8 mouse cellular contexts compared by ENCODE assay signal in genomic region chr5:102074086-102074485, GRCm38 (mm10). TPM values are rescaled to one million over a fixed set of nuclear protein-coding genes. Genes with fewer than 3 reads are reported as not detected.
DNase-seq lines count a peak whose midpoint lies in the region; ATAC-seq and TF ChIP-seq lines count a peak whose summit lies in the region.

No protein-coding gene starts in this region.

- no peaks in the 10 kb centered on the region for H3K9me3 ChIP-seq in forebrain, postnatal 0 days (ENCODE audit: low read length)
- H3K9me3 ChIP-seq in forebrain, embryonic 12.5 days: no peaks in the 10 kb centered on the region
- no peaks in the 10 kb centered on the region for H3K9me3 ChIP-seq in hindbrain, postnatal 0 days (ENCODE audit: low read length)
- H3K9me3 ChIP-seq in liver, embryonic 14.5 days (ENCODE audit: control insufficient read depth, low read length): no peaks in the 10 kb centered on the region

- WGBS in forebrain, postnatal 0 days: 0% methylated on average over 1 of the region's 1 CpGs
- WGBS in forebrain, embryonic 12.5 days: 5% methylated on average over 1 of the region's 1 CpGs
- 3% methylated on average over 1 of the region's 1 CpGs for WGBS in cerebellum, adult 2 months
- 0% methylated on average over 1 of the region's 1 CpGs for WGBS in hindbrain, postnatal 0 days
- 0% methylated on average over 1 of the region's 1 CpGs for WGBS in liver, embryonic 14.5 days (ENCODE audit: insufficient replicate concordance)

- H3K4me3 ChIP-seq in forebrain, postnatal 0 days (ENCODE audit: low read depth, low read length): no peak overlapping the region
- H3K4me3 ChIP-seq in forebrain, embryonic 12.5 days (replicated peaks): no peak overlapping the region
- H3K4me3 ChIP-seq in cerebellum, adult 2 months (replicated peaks; ENCODE audit: insufficient read depth, low read depth, low read length): no peak overlapping the region
- H3K4me3 ChIP-seq in hindbrain, postnatal 0 days (ENCODE audit: low read length): no peak overlapping the region
- no peak overlapping the region for H3K4me3 ChIP-seq in liver, embryonic 14.5 days (ENCODE audit: insufficient read depth in 1 of 2, low read depth in 2 of 2, low read length in 2 of 2)

- TF ChIP-seq POLR2A in cerebellum, adult 2 months (IDR thresholded peaks at IDR 0.05; ENCODE audit: borderline replicate concordance, insufficient read depth, low read length): no peak

- TF ChIP-seq EP300 in liver, embryonic 14.5 days (IDR thresholded peaks at IDR 0.05; ENCODE audit: low read depth): no peak

- ATAC-seq in forebrain, postnatal 0 days: no peak
- ATAC-seq in forebrain, embryonic 12.5 days (ENCODE audit: low FRiP score): no peak
- ATAC-seq in hindbrain, postnatal 0 days: no peak
- no peak for ATAC-seq in liver, embryonic 14.5 days (ENCODE audit: insufficient read depth)

- no peaks in the 10 kb centered on the region for H3K36me3 ChIP-seq in forebrain, postnatal 0 days (ENCODE audit: insufficient read depth)
- no peaks in the 10 kb centered on the region for H3K36me3 ChIP-seq in forebrain, embryonic 12.5 days (replicated peaks)
- H3K36me3 ChIP-seq in hindbrain, postnatal 0 days (ENCODE audit: insufficient read depth, low read length): no peaks in the 10 kb centered on the region
- no peaks in the 10 kb centered on the region for H3K36me3 ChIP-seq in liver, embryonic 14.5 days (replicated peaks; ENCODE audit: control insufficient read depth, insufficient read depth, low read depth)

- H3K27me3 ChIP-seq in forebrain, postnatal 0 days (ENCODE audit: insufficient read depth, low read length): no peaks in the 10 kb centered on the region
- no peaks in the 10 kb centered on the region for H3K27me3 ChIP-seq in forebrain, embryonic 12.5 days
- H3K27me3 ChIP-seq in cerebellum, adult 2 months (ENCODE audit: control insufficient read depth, insufficient read depth, low read length): no peaks in the 10 kb centered on the region
- H3K27me3 ChIP-seq in hindbrain, postnatal 0 days (ENCODE audit: insufficient read depth, low read length): no peaks in the 10 kb centered on the region
- no peaks in the 10 kb centered on the region; the same call in 1 of the 2 replicates for H3K27me3 ChIP-seq in liver, embryonic 14.5 days (ENCODE audit: control insufficient read depth, insufficient read depth, low read length)

- peak; percentile 89 for DNase-seq in forebrain, postnatal 0 days
- peak; percentile 18 to 68 for DNase-seq in spleen, postnatal 10 days (ENCODE audit: low spot score in 2 of 2)
- DNase-seq in spleen, adult 12 weeks (ENCODE audit: low spot score): no peak
- peak; percentile 77 to 79 for DNase-seq in cerebellum, adult 2 months
- peak; percentile 93 for DNase-seq in hindbrain, postnatal 0 days (ENCODE audit: low spot score)
- peak; percentile 44 to 55 (median 47) for DNase-seq in liver, embryonic 14.5 days (ENCODE audit: low read depth in 3 of 3, low spot score in 3 of 3)
- peak; percentile 37 for DNase-seq in thymus, postnatal 14 days

- H3K4me1 ChIP-seq in forebrain, postnatal 0 days (ENCODE audit: insufficient read depth): no peaks in the 10 kb centered on the region; the same call in 1 of the 2 replicates
- peaks cover 18% of the 10 kb centered on the region for H3K4me1 ChIP-seq in forebrain, embryonic 12.5 days
- H3K4me1 ChIP-seq in cerebellum, adult 2 months (ENCODE audit: control insufficient read depth, insufficient read depth, low read length): no peaks in the 10 kb centered on the region; the same call in 1 of the 2 replicates
- no peaks in the 10 kb centered on the region for H3K4me1 ChIP-seq in hindbrain, postnatal 0 days (ENCODE audit: insufficient read depth, low read length)
- H3K4me1 ChIP-seq in liver, embryonic 14.5 days (replicated peaks; ENCODE audit: control insufficient read depth in 2 of 2, insufficient read depth in 2 of 2, low read length in 1 of 2): peaks cover 0 to 5% of the 10 kb centered on the region in 2 experiments; a peak in 2 of 4 replicates

- no peak overlapping the region for H3K9ac ChIP-seq in forebrain, postnatal 0 days
- no peak overlapping the region for H3K9ac ChIP-seq in forebrain, embryonic 12.5 days
- no peak overlapping the region for H3K9ac ChIP-seq in hindbrain, postnatal 0 days (replicated peaks; ENCODE audit: low read length)
- H3K9ac ChIP-seq in liver, embryonic 14.5 days (replicated peaks): no peak overlapping the region

- no peak overlapping the region for H3K4me2 ChIP-seq in forebrain, postnatal 0 days (ENCODE audit: low read depth)
- no peak overlapping the region for H3K4me2 ChIP-seq in forebrain, embryonic 12.5 days
- H3K4me2 ChIP-seq in hindbrain, postnatal 0 days (ENCODE audit: low read depth, low read length): no peak overlapping the region
- no peak overlapping the region for H3K4me2 ChIP-seq in liver, embryonic 14.5 days (ENCODE audit: low read depth)

- no peak overlapping the region for H3K27ac ChIP-seq in forebrain, postnatal 0 days (ENCODE audit: low read depth, low read length)
- H3K27ac ChIP-seq in forebrain, embryonic 12.5 days: no peak overlapping the region
- no peak overlapping the region for H3K27ac ChIP-seq in cerebellum, adult 2 months (ENCODE audit: insufficient read depth, low read length)
- no peak overlapping the region for H3K27ac ChIP-seq in hindbrain, postnatal 0 days
- H3K27ac ChIP-seq in liver, embryonic 14.5 days: no peak overlapping the region

- peak; percentile 74 for TF ChIP-seq CTCF in forebrain, postnatal 0 days (IDR thresholded peaks at IDR 0.05; ENCODE audit: low read depth)
- peak; percentile 46 for TF ChIP-seq CTCF in cerebellum, adult 2 months (IDR thresholded peaks at IDR 0.05; ENCODE audit: borderline replicate concordance, insufficient read depth, low read depth, low read length)
- TF ChIP-seq CTCF in hindbrain, postnatal 0 days (IDR thresholded peaks at IDR 0.05; ENCODE audit: low read depth): peak; percentile 73
- peak; percentile 52 for TF ChIP-seq CTCF in liver, embryonic 14.5 days (IDR thresholded peaks at IDR 0.05; ENCODE audit: low read depth)

RNA-seq across cellular contexts. Expression of gene Wdfy3, which starts 4.4 kb away (rescaled TPM):
- 48.1 and 68.8 TPM in 2 replicates for total RNA-seq in forebrain, postnatal 0 days (2014; rRNA removed)
- 7.7 and 15.4 TPM in 2 replicates for polyA plus RNA-seq in forebrain, postnatal 0 days (2015; fragmentation: Nextera tagmentation; extraction: Ambion mirVana)
- polyA plus RNA-seq in forebrain, embryonic 12.5 days (2016; fragmentation: Nextera tagmentation; extraction: Ambion mirVana): 29.7 and 31.7 TPM in 2 replicates
- 75.4 and 79.7 TPM in 2 replicates for polyA plus RNA-seq in cerebellum, adult 2 months (2012; rRNA removed)
- total RNA-seq in hindbrain, postnatal 0 days (2014; rRNA removed): 83.5 and 88.4 TPM in 2 replicates
- 15.8 and 16.0 TPM in 2 replicates for polyA plus RNA-seq in hindbrain, postnatal 0 days (2015; fragmentation: Nextera tagmentation; extraction: Ambion mirVana)
- polyA plus RNA-seq in liver, embryonic 14.5 days (2012; rRNA removed): 3.8 and 5.0 TPM in 2 replicates
- 3.8 and 4.3 TPM in 2 replicates for polyA plus RNA-seq in liver, embryonic 14.5 days (2014; fragmentation: Nextera tagmentation; extraction: Ambion mirVana)
